Mouse (Mus musculus) small intestine, adult 2 months (tissue): ENCODE data around the gene Zfp704.

Experiments
- CTCF ChIP-seq: fragments of 200-500 bp; IDR thresholded peaks from 2 replicates; pipeline ENCODE4 v1.5.1; 2012; ENCODE audit warnings: low read depth, mild to moderate bottlenecking, control low read depth, inconsistent platforms, low read length, moderate library complexity, mixed read lengths; ENCODE audit not compliant: insufficient replicate concordance, insufficient read length; ENCODE audit errors: extremely low read depth
- POLR2A ChIP-seq: fragments of 200-500 bp; IDR thresholded peaks from 2 replicates; pipeline ENCODE4 v1.6.1; 2012; ENCODE audit warnings: low read depth, mild to moderate bottlenecking, control low read depth, inconsistent platforms, low read length, moderate library complexity

DNA sequence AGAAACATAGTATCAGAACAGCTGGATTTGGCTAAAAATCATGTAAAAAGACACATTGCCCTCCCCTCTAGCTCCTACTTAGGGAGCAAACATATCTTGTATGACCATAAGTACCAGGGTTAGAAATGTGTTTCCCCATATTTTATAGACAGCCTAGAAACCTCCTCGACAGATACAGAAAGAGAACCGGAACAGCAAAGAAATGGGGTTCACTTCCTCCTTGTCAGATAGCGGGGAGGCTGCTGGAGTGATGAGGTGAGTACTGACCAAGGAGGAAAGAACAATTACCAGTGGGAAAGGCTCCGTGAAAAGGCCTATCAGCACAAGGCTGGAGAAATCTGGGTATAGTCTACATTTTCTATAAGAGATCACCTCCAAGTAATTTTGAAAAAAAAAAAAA lies 182.1 kb downstream of the Zfp704 start:
- no peak for TF ChIP-seq CTCF
- TF ChIP-seq POLR2A: no peak
